Mouse (Mus musculus): Measurements from ENCODE around the gene Gm20509. TPM values are rescaled to one million over a fixed set of nuclear protein-coding genes. Genes with fewer than 3 reads are reported as not detected.
A peak's percentile ranks its signal among the peaks of the same experiment; 100 is the strongest.
"Not testable (repeated sequence)": the region's sequence is repeated elsewhere in the genome, so short reads cannot be mapped to it uniquely, and the experiment has no call there.

Gm20509 gene
- not detected for total RNA-seq (2021)
- long read RNA-seq, experiment 1, result 0 reads
- long read RNA-seq, experiment 2, result 0 reads

GRCm38 (mm10) chr9:73102181-73102580, at the start of gene Gm20509:
Gm20509 (plus strand) TSS chr9:73102470.
- no peak for DNase-seq

- peak; percentile 49 for DNase-seq
These were observed 46.8 kb upstream of the Gm20509 start for GRCm38 (mm10) chr9:73055441-73055911.

- DNase-seq, result no peak
These were observed 43.0 kb upstream of the Gm20509 start for GRCm38 (mm10) chr9:73059224-73059623.

GRCm38 (mm10) chr9:73063621-73064290, 38.5 kb upstream of the Gm20509 start:
- peak; percentile 42 for DNase-seq

- DNase-seq, result no peak
These were observed 35.2 kb upstream of the Gm20509 start for GRCm38 (mm10) chr9:73067086-73067485.

- DNase-seq, result no peak
These were observed 34.0 kb upstream of the Gm20509 start for GRCm38 (mm10) chr9:73068230-73068679.

- no peak for DNase-seq
These were observed 33.6 kb upstream of the Gm20509 start for GRCm38 (mm10) chr9:73068688-73069087.

GRCm38 (mm10) chr9:73070971-73071659, 31.2 kb upstream of the Gm20509 start:
- DNase-seq, result no peak

GRCm38 (mm10) chr9:73072426-73072825, 29.8 kb upstream of the Gm20509 start:
- no peak for DNase-seq

GRCm38 (mm10) chr9:73073169-73073568, 29.1 kb upstream of the Gm20509 start:
- no peak for DNase-seq

- not testable (repeated sequence) for DNase-seq
These were observed 22.9 kb upstream of the Gm20509 start for GRCm38 (mm10) chr9:73079349-73079748.

- DNase-seq, result no peak
These were observed 22.4 kb upstream of the Gm20509 start for GRCm38 (mm10) chr9:73079801-73080325.

GRCm38 (mm10) chr9:73082291-73083000, 19.8 kb upstream of the Gm20509 start:
- no peak for DNase-seq

GRCm38 (mm10) chr9:73083956-73084355, 18.3 kb upstream of the Gm20509 start:
- no peak for DNase-seq

GRCm38 (mm10) chr9:73085845-73086244, 16.4 kb upstream of the Gm20509 start:
- DNase-seq, result no peak

- no peak for DNase-seq
These were observed 15.1 kb upstream of the Gm20509 start for GRCm38 (mm10) chr9:73087121-73087520.

- DNase-seq, result no peak
These were observed 14.7 kb upstream of the Gm20509 start for GRCm38 (mm10) chr9:73087581-73087980.

- no peak for DNase-seq
These were observed 12.9 kb upstream of the Gm20509 start for GRCm38 (mm10) chr9:73089222-73089920.

- no peak for DNase-seq
These were observed 12.1 kb upstream of the Gm20509 start for GRCm38 (mm10) chr9:73090121-73090520.

- DNase-seq, result peak; percentile 45
These were observed 10.5 kb upstream of the Gm20509 start for GRCm38 (mm10) chr9:73091747-73092146.

- no peak for DNase-seq
These were observed 7.7 kb upstream of the Gm20509 start for GRCm38 (mm10) chr9:73094580-73094979.

GRCm38 (mm10) chr9:73097898-73098297, 4.4 kb upstream of the Gm20509 start:
- DNase-seq, result no peak
